Mouse (Mus musculus) frontal cortex, postnatal 36 days (tissue): ENCODE data around the gene Rabggtb.

ENCODE experiments used
- DNase-seq, 2 experiments: peaks; one replicate each; pipeline ENCODE4 v3.0.0; 2022; ENCODE audit warnings: low spot score in 2 of 2

Rabggtb gene

GRCm38 (mm10) chr3:153921147-153921910 is 8.5 kb upstream of the Rabggtb start:
- no peak for DNase-seq

DNA sequence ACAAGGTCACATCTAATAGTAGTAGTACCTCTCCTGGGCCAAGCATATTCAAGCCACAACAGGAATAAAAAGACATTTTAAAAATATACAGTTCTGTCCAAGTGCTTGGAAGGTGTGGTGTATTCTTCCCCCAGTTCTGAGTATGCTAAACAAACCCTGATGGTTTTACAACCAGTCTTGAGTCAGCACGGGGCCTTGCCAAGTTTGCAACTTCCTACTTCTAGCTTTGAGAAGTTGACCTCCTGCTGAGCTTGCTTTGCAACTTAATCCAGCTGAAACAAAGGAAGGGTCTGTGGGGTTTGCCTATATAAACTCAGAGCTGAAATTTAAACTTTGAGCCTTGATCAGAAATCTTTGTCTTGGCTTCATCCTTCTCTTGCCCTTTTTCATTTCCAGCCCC is 4.4 kb upstream of the Rabggtb start:
- DNase-seq = no peak

DNA sequence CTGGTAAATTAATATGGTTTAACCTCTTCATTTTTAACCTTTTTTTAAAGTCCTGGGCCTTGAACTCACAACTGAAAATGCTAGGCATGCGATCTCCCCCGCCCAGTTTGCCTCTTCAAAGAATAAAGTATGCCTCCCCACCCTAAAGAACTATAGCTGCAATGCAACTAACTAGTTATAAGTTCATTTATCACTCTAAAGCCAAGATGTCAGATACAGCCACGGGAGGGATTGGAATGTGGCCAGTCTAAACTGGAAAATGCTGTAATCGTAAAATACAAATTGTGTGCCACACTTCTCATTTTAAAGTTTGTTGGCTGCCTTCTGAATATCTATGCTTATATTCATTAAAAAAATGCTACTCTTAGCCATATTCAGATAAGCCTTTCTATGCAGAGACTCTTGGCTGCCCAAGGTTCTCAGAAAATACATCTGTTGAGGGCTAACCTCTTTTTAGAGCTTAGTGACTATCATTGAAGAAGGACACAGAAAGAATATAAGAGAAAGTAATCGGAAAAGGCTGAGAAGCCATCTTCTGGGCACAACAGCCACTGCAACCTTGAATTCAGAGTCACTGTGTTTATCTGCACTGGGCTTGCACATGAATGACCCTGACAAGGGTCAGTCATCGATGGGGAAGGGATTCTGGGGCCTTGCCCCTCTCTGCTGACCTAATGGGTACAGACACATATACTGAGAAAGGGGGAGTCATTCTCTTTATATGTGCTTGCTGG is 868 bp upstream of the Rabggtb start:
- no peak for DNase-seq

DNA sequence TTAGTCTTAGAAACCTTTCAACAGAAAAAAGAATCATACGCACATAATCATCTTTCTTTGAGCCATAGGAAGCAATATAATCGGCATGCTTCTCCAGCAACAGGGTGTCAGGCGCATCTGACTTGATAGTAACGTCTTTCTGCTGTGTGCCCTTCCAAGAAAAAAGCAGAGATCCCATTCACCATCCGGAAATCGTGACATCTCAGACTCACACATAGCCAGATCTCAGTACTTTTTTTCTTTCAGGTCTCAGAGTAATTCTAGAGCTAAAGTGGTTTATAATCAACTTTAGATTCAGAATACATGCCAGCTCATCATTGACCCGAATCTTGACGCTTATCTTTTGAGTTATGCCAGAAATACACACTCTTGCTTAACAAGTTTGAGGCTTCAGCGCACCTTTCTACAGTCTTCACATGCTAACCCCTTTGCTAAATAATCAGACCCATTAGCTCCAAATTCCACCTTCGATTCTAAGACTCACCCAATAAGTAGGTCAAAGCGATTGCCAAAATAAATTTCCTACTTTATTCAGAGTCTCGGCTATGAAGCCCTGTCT is 848 bp downstream of the Rabggtb start:
- DNase-seq = no peak

GRCm38 (mm10) chr3:153911197-153911881 is 1.5 kb downstream of the Rabggtb start:
- DNase-seq = no peak

DNA sequence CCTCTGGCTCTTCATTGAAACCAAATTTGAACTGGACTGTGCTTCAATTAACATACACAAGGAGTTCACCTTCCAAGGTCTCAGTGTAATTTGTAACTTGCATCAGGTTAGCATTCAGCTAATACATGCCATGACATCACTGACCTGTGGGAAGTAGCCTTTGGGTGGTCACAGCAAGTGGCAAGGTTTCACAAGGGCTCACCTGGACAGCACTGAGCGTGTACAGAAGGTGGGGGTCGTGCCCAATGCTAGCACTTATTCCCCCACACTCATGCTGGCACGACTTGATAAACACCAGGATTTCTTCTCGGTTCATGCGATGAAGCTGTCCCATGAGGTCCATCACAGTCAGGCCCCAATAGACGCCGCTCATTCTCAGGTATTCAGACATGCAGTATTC is 2.3 kb downstream of the Rabggtb start:
- DNase-seq = no peak

DNA sequence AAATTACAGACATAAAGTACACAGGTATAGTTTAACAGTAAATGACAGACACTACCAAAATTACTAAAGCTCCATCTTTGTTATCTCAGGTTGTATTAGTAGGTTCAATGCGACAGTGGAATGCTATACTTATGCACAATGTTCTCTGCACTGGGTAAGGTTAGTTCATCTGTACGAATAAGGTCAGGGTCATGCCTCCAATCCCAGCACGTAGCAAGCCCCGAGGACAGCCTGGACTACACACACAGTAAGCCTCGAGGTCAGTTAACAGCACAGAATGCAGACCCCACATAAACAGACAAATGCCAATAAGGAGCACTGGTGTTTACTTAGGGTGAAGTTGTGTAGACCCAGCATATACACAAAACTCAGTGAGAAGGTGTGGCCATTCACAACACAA is 3.9 kb downstream of the Rabggtb start:
- DNase-seq = no peak

- DNase-seq = no peak
These were observed 6.5 kb downstream of the Rabggtb start, which contains the start of gene Msh4 for GRCm38 (mm10) chr3:153906136-153906871. TSS of gene Msh4 (minus strand) at chr3:153906138.

DNA sequence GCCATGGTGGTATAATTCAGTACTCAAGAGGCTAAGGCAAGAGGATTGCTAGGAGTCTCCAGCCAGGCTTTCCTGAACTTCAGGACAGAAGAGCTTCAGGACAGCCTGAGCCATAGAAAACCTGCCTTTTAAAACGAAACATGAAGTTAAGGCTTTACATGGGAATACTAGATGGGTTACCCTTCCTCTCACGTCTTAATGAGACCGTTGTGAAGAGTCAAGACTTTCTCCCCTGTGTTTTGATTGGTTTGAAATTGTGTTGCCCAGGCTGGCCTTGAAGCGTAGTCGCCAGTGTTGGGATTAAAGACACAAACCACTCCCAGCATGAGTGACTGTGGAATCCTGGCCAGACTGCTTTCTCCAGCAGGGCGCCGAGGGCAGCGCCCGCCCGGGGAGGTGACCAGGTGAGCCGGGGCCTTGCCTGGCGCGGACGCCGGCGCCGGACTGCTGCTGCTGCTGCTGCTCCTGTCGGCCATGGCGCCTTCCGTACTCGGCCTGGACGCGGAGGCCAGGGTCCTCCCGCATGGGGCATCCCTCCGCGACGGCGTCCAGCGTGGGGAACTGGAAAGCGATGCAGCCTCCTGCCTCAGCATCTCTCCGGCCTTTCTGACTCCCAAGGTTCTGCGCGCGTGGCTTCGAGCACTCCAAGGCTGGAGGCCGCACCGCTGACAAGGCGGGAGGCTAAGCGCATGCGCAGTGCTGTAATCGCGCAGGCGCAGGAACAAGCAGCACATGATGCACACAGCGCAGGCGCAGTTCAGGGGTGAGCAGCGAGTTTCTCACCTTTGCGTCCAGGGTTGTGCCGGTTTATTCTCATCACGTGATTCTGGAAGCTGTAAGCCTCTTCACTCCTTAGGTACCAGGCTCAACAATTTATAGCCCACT is 7.3 kb downstream of the Rabggtb start:
- no peak for DNase-seq

- peak in 1 of 2 experiments; percentile 39 for DNase-seq
These were observed 8.2 kb downstream of the Rabggtb start for GRCm38 (mm10) chr3:153904586-153904985.

GRCm38 (mm10) chr3:153902595-153902994 is 10.2 kb downstream of the Rabggtb start:
- DNase-seq = no peak

DNA sequence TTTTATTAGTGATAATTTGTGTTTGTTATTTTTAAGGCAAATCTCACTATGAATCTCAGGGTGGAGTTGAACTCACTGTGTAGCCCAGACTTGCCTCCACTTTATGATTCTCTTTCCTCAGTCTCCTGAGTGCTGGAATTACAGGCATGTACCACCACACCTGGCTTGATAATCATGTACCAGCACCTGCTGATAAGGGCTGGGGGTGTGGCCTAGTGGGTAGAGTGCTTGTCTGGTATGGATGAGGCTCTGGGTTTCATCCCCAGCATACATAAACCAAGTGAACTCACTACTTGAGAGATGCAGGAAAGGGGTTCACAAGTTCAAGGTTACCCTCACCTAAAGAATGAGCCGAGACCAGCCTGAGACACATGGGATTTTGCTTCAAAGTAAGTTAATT is 10.9 kb downstream of the Rabggtb start:
- no peak for DNase-seq

- no peak for DNase-seq
These were observed 15.6 kb downstream of the Rabggtb start for GRCm38 (mm10) chr3:153897216-153897615.

- no peak for DNase-seq
These were observed 17.4 kb downstream of the Rabggtb start for GRCm38 (mm10) chr3:153895454-153895853.

DNA sequence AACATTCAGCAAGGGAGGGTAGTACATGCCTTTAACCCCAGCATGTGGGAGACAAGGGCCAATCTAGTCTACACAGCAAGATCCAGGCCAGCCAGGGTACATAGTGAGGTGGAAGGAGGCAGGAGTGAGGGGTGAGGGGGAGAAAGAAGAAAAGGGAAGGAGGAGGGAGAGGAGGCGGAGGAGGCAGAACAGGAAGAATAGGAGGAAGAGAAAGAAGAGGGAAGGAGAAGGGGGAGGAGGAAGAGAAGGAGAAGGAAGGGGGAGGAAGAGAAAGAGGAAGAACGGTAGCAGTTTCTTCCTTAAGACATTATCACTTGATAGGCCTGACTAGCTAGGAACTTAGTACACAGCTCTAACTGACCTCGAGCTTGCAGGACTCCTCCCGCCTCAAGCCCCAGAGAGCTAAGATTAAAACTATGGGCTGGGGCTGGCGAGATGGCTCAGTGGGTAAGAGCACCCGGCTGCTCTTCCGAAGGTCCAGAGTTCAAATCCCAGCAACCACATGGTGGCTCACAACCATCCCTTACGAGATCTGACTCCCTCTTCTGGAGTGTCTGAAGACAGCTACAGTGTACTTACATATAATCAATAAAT is 23.5 kb downstream of the Rabggtb start:
- no peak for DNase-seq

DNA sequence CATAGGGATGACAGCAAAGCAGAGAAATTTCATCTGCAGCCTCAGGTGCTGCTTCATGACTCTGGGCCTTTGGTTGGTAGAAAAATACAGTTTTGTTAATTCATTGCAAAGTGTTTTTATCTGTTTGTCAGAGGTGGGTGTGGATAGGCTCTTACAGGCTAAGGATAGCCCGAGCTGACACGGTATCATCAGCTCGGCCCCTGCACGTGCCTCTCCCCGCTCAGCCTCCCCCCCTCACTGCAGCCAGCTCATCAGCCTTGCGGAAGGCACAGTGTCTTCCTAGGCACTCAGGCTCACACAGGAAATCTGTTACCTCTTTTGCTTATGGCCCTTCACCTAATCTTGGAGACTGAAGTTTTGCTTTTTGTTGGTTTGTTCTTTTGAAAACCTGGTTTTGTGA is 24.7 kb downstream of the Rabggtb start:
- DNase-seq = no peak

- DNase-seq = no peak
These were observed 26.5 kb downstream of the Rabggtb start for GRCm38 (mm10) chr3:153886296-153886695.

DNA sequence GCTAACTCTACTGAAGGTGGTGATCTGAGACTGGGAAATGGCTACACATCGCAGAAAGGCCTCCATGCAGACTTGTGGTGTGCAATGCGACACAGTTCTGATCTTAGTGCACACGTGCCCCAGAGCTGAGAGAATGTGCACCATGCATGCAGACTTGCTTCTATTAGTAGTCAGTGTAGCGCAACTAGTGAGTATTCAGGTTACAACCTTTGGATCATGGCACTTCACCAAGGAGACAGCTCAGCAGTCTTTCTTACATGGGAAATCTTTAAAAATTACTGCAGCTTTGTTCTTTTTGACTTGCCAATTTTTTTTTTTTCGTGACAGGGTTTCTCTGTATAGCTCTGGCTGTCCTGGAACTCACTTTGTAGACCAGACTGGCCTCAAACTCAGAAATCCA is 41.4 kb downstream of the Rabggtb start:
- DNase-seq = no peak

DNA sequence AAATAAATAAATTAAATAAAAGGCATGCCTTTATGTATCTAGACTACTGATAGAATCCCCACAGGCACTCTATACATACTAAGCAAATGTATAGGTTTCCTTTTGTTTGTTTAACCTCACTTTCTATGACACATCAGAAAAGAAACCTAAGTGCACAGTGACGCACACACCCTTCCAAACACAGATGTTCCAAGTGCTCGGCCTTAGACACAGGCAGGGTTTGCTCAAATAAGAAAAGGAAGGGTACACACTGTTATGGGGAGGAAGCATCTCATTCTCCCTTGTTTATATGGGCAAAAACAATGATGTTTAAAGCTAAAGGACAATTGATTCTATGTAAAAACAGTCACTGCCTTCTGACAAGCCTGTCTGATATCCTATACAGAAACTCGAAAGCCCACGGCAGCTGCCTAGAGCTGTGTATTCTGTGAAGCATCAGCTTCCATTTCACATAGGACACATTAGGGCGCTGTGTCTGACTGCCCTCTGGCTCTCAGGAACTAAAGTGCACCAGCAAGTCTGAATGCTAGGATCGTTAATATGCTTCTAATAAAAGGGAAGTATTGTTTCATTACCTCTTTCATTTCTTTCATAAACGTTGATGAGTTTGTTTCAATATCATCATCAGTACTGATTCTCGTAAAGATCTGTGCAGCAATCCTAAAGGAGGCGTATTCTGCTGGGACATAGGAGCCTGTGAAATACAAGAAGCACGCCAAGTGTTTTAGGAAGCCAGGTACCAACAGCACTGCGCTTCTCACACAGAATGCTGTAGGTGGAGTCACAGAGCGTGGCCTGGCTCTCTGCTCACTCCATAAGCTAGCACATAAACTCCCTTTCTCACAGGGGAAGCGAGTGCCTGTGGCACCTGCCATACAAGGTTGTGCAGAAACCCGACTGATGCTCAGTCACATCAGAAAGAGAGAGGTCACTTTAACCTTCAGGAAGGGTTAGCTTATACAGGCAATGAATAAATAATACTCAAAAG is 45.4 kb downstream of the Rabggtb start:
- no peak for DNase-seq
